Mouse (Mus musculus): ENCODE results near the gene Gm21708. TPM values are rescaled to one million over a fixed set of nuclear protein-coding genes. Genes with fewer than 3 reads are reported as not detected.
"Not testable (repeated sequence)": the region's sequence is repeated elsewhere in the genome, so short reads cannot be mapped to it uniquely, and the experiment has no call there.

The Gm21708 gene
- polyA plus RNA-seq (2014; fragmentation: Nextera tagmentation; extraction: Ambion mirVana) = not detected in 2 replicates

DNA sequence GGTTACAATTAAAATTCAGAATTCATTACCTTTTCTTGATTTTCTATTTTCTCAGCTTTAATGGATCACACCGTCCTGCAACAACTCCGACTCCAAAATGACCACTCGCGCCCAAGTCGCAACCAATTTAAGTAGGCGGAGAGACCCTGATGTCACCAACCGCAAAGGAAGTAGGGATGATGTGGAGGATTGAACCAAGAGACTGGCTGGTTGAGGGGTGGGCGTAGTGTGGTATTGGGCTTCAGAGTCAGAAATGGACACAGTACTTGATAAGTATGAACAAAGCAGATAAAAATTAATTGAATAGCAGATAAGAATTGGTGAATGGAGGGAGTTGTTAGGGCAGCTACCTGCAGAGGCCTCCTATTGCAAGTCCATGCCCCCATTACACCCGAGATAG is at the start of gene Gm21708, which contains the start of gene Gm21704:
TSS of gene Gm21708 (minus strand) at position 101 of the 400 bp plus-strand sequence.
TSS of gene Gm21704 (minus strand) at position 101 of the 400 bp plus-strand sequence.
- not testable (repeated sequence) for H3K4me1 ChIP-seq (ENCODE audit: control insufficient read depth, insufficient read depth, low read length); DNase-seq (ENCODE audit: low spot score); H3K36me3 ChIP-seq (ENCODE audit: control insufficient read depth, insufficient read depth, low read length); H3K9me3 ChIP-seq (ENCODE audit: control insufficient read depth, low read length); ATAC-seq (ENCODE audit: insufficient number of reproducible peaks, low FRiP score, low TSS enrichment, low read depth); H3K27me3 ChIP-seq (ENCODE audit: control insufficient read depth, insufficient read depth, low read length); H3K27ac ChIP-seq (replicated peaks; ENCODE audit: low read depth, low read length); H3K4me3 ChIP-seq (ENCODE audit: low read depth, low read length); H3K4me2 ChIP-seq (ENCODE audit: low read depth, severe bottlenecking); H3K9ac ChIP-seq (ENCODE audit: low read length)
- WGBS = no CpG with 5 or more reads among the region's 9 CpGs

Other genes starting within 250 kb of the Gm21708 start
- not detected in 2 replicates for gene Gm21677, start 103.7 kb downstream of the Gm21708 start, polyA plus RNA-seq (2014; fragmentation: Nextera tagmentation; extraction: Ambion mirVana)
- not detected in 2 replicates for gene Gm21693, start 64.8 kb downstream of the Gm21708 start, polyA plus RNA-seq (2014; fragmentation: Nextera tagmentation; extraction: Ambion mirVana)
- gene Gm21704, start within 50 bp of the Gm21708 start, polyA plus RNA-seq (2014; fragmentation: Nextera tagmentation; extraction: Ambion mirVana) = not detected in 2 replicates

All from limb, embryonic 11.5 days (tissue).